Mouse (Mus musculus) hindlimb bud, embryonic 11.5 days (tissue): ENCODE data around the gene Cacna1e.

Experiments used
- DNase-seq: peaks from one replicate; pipeline ENCODE4 v3.0.0-alpha.2; 2012; ENCODE audit warnings: low read depth, low spot score; ENCODE audit errors: extremely low spot score

Cacna1e gene

GRCm38 (mm10) chr1:154723537-154724286 lies 160.6 kb downstream of the Cacna1e start:
- DNase-seq = no peak

DNA sequence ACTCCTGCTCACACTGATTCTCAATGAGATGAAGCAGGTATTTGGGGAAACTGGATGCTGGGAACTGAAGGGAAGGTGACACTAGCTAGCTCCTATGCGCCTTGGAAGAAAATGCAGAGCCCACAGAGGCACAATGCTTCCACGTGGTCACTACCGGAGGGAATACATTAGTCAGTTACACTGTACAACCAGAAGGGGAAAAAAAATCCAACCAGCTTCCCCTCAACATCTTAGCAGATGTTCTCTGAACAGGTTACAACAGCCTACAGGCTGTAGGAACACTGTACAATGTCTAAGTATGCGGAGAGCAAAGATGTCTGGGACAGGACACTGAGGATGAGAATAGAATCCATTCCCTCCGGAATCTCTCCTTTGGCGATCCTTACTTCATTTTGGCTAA lies 161.2 kb downstream of the Cacna1e start:
- DNase-seq = no peak

- no peak for DNase-seq
Observed at GRCm38 (mm10) chr1:154715596-154715995, 168.7 kb downstream of the Cacna1e start.

DNA sequence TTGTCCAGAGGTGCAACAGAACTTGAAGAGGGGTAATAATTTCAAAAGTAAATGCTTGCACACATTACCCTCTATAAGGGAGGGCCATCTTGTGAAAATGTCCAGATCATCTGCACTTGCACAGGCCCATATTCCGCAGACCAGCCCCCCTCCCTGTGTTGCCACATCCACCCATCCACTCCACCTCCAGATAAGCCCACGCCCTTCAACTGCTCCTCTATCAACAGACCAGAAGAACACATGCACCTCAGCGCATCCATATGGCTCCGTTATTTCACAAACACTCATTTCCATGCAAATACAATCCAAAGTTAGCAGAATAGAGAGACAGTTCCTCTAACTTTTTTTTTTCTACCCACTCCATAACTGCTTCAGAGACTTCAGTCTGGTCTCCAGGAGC lies 171.6 kb downstream of the Cacna1e start:
- DNase-seq = no peak

DNA sequence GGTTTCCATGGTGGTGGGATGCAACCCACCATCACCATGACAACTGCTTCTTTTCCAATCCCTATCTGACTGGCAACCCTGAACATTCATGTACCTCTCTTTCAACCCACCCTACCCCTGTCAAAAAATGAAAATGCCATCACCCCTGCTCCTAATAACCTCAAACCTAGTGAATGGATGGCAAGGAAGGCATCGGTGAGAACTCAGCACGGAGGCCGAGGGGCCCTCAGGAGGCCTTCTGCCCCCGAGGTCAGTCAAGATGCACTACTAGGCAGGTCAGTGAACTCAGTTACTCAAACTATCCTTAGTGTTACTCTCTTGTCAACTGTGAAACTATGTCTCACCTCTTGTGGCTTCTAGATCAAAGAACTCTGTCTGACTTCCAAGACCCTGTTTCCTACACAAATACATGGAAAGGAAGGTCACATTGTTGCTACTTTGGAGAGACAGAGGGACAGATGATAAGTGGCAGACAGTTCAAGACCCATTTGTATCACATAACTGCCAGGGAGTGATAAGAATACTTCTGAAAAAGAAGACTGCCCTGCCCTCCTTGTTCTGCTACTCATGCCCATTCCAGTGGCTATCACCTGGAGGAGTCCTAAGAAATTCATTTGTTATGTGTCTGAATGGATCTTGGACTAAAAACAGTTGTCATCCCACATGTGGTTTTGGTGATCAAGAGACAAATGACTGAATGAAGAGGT lies 176.6 kb downstream of the Cacna1e start:
- DNase-seq = no peak

DNA sequence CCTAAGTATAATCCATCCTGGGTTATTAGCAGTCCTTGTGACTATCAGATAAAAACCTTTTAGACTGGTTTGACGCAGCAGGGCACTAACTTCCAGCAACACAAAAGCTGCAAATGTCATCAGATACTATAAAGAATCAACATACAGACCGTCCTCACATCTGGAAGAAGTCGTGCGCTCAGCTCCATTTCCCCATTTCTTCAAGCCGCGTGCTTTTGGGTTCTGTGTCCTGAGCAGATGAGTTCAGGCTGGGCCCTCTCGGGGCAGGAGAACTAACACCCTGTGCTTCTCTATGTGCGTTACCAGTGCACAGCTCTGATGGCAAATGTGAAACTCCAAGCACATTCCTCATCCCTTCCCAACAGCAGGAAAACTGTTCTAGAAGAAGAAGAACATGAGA lies 177.3 kb downstream of the Cacna1e start:
- no peak for DNase-seq

DNA sequence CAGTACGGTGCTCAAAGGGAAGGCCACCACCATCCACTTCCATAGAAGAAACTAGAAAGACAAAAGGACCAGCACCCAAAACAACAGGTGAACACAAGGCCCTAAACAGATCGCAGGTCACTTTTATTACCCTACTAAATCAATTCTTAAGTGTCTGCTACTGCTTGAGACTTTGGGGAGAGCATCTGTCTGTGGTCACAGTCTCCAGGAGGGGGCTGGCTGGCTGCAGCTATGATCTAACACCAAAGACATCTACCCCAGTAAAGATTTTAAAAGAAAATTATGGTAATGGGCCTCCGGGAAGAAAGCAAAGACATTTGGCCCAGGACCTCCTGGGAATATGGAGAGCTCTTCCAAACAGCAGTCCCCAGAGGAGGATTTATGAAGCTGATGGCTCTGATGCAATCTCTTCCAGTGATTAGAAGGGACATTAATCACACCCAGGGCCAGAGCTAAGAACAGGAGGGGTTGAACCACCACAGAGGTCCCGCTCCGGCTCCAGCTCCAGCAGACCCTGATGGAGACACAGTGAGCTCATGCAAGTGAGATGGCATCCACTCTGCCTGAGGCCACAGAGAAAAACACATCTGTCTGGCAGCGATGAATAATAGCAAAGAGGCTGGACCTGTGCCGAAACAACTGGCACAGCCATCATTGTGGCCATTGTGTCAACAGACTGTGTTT lies 178.3 kb downstream of the Cacna1e start:
- no peak for DNase-seq

- no peak for DNase-seq
Observed at GRCm38 (mm10) chr1:154704558-154705185, 179.6 kb downstream of the Cacna1e start.

- no peak for DNase-seq
Observed at GRCm38 (mm10) chr1:154702623-154703022, 181.7 kb downstream of the Cacna1e start.

- no peak for DNase-seq
Observed at GRCm38 (mm10) chr1:154688876-154689665, 195.2 kb downstream of the Cacna1e start.

GRCm38 (mm10) chr1:154686861-154687260 lies 197.4 kb downstream of the Cacna1e start:
- DNase-seq = no peak

- no peak for DNase-seq
Observed at GRCm38 (mm10) chr1:154683477-154684106, 200.7 kb downstream of the Cacna1e start.

DNA sequence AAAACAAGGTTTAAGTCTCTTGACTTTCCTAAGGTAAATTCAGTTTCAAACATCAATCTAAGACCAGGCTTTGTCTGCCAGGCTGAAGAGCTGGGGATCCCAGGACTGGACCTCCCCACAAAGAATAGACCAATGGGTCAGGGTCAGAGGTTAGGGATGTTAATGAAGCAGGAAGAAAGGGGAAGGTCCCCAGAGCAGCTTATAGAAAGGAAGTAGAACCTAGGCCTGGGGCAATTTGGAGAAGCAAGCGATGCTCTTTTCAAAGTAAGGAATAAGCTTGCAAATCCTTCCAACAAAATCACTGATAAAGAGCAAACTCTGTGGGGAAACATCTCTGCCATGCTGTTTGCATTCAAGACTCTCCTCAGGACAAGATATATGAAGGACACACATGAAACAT lies 205.3 kb downstream of the Cacna1e start:
- DNase-seq = no peak

GRCm38 (mm10) chr1:154678151-154678550 lies 206.2 kb downstream of the Cacna1e start:
- no peak for DNase-seq

DNA sequence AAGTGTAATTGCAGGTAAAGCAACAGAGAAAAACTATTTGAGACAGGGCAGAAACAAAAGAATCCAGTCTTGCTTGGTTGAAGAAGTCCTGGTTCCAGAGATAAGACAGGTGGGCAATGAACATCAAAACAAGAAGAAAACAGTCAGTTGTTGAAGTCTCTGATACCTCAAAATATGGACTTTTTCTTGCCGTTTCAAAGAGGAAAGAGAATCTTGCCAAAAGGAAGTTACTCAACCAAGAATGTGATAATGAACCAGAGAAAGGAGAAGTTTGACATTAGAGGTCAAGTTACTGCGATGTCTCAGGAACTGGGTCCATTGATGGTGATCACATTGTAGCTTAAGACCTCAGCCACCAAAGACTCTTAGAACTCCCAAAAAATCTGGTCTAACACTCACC lies 206.6 kb downstream of the Cacna1e start:
- DNase-seq = no peak

- no peak for DNase-seq
Observed at GRCm38 (mm10) chr1:154663721-154664120, 220.6 kb downstream of the Cacna1e start.

DNA sequence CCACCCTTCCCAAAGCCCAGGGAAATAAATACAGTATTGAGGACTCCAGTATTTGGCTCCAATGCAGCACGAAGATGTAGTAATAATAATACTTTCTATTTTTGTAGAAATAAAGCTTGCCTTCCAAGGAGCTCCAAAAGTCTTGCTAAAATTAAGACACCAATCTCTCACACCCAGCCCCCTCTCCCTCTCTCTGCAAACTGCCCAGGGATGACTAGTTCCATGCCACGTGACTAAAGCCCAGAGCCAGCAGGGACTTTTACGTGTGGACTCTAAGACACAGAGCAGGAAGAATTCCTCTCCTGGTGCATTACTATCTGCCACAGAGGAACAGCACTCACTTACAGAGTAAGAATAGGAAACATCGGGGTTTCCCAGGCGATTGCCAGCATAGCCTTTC lies 222.3 kb downstream of the Cacna1e start:
- DNase-seq = no peak

- DNase-seq = no peak
Observed at GRCm38 (mm10) chr1:154661221-154661864, 223.0 kb downstream of the Cacna1e start.

DNA sequence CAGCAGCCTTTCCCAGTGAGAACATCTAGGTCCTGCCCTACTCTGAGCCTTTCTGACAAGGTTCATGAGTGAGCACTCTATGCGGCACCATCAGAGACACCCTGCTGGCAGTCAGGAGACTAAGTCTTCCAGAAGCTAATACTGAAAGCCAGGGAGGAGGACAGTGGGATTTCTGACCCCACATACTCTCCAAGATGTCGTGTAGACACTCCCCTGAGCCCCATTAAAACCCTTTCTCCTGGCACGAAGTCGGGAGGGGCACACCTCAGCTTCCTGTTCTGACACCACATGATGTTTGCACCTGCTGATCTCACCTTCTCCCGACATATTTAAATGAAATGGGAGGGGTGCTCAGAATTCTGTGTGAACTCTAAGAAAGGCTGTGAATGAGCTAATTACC lies 226.9 kb downstream of the Cacna1e start:
- no peak for DNase-seq

- no peak for DNase-seq
Observed at GRCm38 (mm10) chr1:154653951-154654350, 230.3 kb downstream of the Cacna1e start.
